Mouse (Mus musculus) spleen, adult 10 weeks (tissue): Measurements from ENCODE around the gene Nupl2. TPM values are rescaled to one million over a fixed set of nuclear protein-coding genes. Genes with fewer than 3 reads are reported as not detected.

Experiments
- polyA plus RNA-seq: library from polyadenylated mRNA; stranded (reverse); fragments of 350-450 nt; fragmentation: Illumina TruSeq; extraction: RNeasy Lipid Tissue Mini Kit (QIAGEN cat#74804); gene quantifications from one replicate; pipeline ENCODE4 v1.2.3, GENCODE M21; 2015; ENCODE audit warnings: low replicate concordance; ENCODE audit not compliant: insufficient read depth

The Nupl2 gene
- polyA plus RNA-seq = 7.1 TPM

DNA sequence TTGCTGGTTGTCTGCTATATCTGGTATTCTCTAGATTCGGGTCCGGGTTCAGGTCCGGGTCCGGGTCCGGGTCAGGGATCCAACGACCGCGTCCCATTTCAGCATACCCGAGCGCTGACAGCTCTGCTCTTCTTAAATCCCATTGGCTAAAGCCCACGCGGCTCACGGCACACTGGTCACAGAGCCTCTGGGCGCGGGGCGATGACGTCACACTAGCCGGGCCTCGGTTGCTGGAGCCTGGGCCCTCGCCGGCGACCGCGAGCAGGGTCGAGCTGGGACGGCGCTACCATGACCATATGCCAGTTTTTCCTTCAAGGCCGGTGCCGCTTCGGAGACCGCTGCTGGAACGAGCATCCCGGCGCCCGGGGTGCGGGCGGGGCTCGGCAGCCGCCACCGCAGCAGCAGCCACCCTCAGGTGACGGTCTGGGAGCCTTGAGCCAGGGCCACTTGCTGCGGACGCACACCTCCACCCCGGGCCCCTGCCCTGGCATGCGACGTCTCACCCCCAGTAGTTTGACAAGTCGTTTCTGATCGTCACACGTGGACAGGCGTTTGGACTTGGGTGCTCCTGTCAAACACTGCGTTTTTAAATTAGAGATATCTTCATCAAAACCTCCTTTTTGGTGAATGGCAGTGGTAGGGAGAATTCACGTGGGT lies at the start of gene Nupl2:
Gene Nupl2, plus strand, starts transcription at position 175 of the 657 bp plus-strand sequence.

Other genes with a start within 250 kb of the Nupl2 start
- 33.4 TPM for gene Fam126a, start 134.3 kb upstream of the Nupl2 start, polyA plus RNA-seq
- 20.4 TPM for gene Klhl7, start 64.4 kb upstream of the Nupl2 start, polyA plus RNA-seq
- gene Kcnh2, start 186.6 kb downstream of the Nupl2 start, polyA plus RNA-seq = 0.37 TPM
- 1.1 TPM for gene Nos3, start 199.8 kb downstream of the Nupl2 start, polyA plus RNA-seq
- gene Atg9b, start 227.2 kb downstream of the Nupl2 start, polyA plus RNA-seq = 0.62 TPM
- 6.2 TPM for gene Abcb8, start 228.7 kb downstream of the Nupl2 start, polyA plus RNA-seq
- not detected for gene Asic3, start 248.4 kb downstream of the Nupl2 start, polyA plus RNA-seq